8 mouse cellular contexts compared by ENCODE assay signal in genomic region chr13:55570286-55570973, GRCm38 (mm10). TPM values are rescaled to one million over a fixed set of nuclear protein-coding genes. Genes with fewer than 3 reads are reported as not detected.
A peak's percentile ranks its signal among the peaks of the same experiment; 100 is the strongest.
DNase-seq lines count a peak whose midpoint lies in the region; ATAC-seq lines count a peak whose summit lies in the region.

No protein-coding gene starts in this region.

- peak; percentile 64 for ATAC-seq in embryonic facial prominence, embryonic 14.5 days (ENCODE audit: low read depth)
- ATAC-seq in heart, embryonic 16.5 days (replicated peaks; ENCODE audit: extremely low read depth, insufficient read depth, low FRiP score), result peak; percentile 77
- ATAC-seq in megakaryocyte, adult 5-6 weeks (ENCODE audit: poor library complexity, severe bottlenecking), result peak; percentile 6; the same call in 1 of the 2 replicates
- peak; percentile 64 for ATAC-seq in stomach, embryonic 15.5 days (ENCODE audit: insufficient read depth, low FRiP score, low read depth)

- H3K9ac ChIP-seq in embryonic facial prominence, embryonic 14.5 days (ENCODE audit: low read depth, low read length), result peak overlapping the region; percentile 97
- peak overlapping the region; percentile 91 for H3K9ac ChIP-seq in heart, embryonic 16.5 days (ENCODE audit: low read length)
- peak overlapping the region; percentile 83 for H3K9ac ChIP-seq in stomach, embryonic 15.5 days

- peaks cover 10% of the 10 kb centered on the region; the same call in 1 of the 2 replicates for H3K36me3 ChIP-seq in embryonic facial prominence, embryonic 14.5 days (ENCODE audit: control insufficient read depth, insufficient read depth, low read length)
- no peaks in the 10 kb centered on the region; the same call in 1 of the 2 replicates for H3K36me3 ChIP-seq in heart, embryonic 16.5 days (ENCODE audit: control insufficient read depth, insufficient read depth)
- peaks cover 4% of the 10 kb centered on the region; the same call in 1 of the 2 replicates for H3K36me3 ChIP-seq in stomach, embryonic 15.5 days

- H3K4me2 ChIP-seq in embryonic facial prominence, embryonic 14.5 days (ENCODE audit: low read depth, low read length), result peak overlapping the region; percentile 95
- H3K4me2 ChIP-seq in heart, embryonic 16.5 days (ENCODE audit: low read depth, low read length), result peak overlapping the region; percentile 99
- H3K4me2 ChIP-seq in stomach, embryonic 15.5 days, result peak overlapping the region; percentile 90

- peak; percentile 94 for DNase-seq in heart, adult 11 months
- DNase-seq in heart, postnatal 25 days (ENCODE audit: low spot score), result no peak
- peak; percentile 49 for DNase-seq in adrenal gland, postnatal 25 days
- peak; percentile 60 for DNase-seq in embryonic facial prominence, embryonic 14.5 days (ENCODE audit: low spot score)
- peak; percentile 65 to 71 for DNase-seq in kidney, postnatal 4 days

- 0% methylated on average over 18 of the region's 47 CpGs for WGBS in embryonic facial prominence, embryonic 14.5 days
- under 1% methylated on average over 42 of the region's 47 CpGs for WGBS in heart, embryonic 16.5 days
- under 1% methylated on average over 46 of the region's 47 CpGs for WGBS in stomach, embryonic 15.5 days

- peak overlapping the region; percentile 92 for H3K27ac ChIP-seq in embryonic facial prominence, embryonic 14.5 days (replicated peaks; ENCODE audit: low read depth, low read length)
- H3K27ac ChIP-seq in heart, embryonic 16.5 days (ENCODE audit: low read length), result peak overlapping the region; percentile 73
- peak overlapping the region; percentile 89 for H3K27ac ChIP-seq in stomach, embryonic 15.5 days

- intact Hi-C loops in heart, postnatal 25 days (cut with DNase I), result loop anchor here (1.0 kb wide), 1 partner anchor 34 kb away; the partner anchor contains the start of gene Ddx41

- H3K9me3 ChIP-seq in embryonic facial prominence, embryonic 14.5 days (ENCODE audit: control insufficient read depth, low read length), result no peaks in the 10 kb centered on the region
- H3K9me3 ChIP-seq in heart, embryonic 16.5 days (replicated peaks; ENCODE audit: control insufficient read depth, low read length), result no peaks in the 10 kb centered on the region
- H3K9me3 ChIP-seq in stomach, embryonic 15.5 days, result no peaks in the 10 kb centered on the region

- H3K4me1 ChIP-seq in embryonic facial prominence, embryonic 14.5 days (ENCODE audit: control insufficient read depth, insufficient read depth, low read length), result peaks cover 6% of the 10 kb centered on the region
- H3K4me1 ChIP-seq in heart, embryonic 16.5 days (ENCODE audit: control insufficient read depth, insufficient read depth, low read length), result peaks cover 16% of the 10 kb centered on the region
- peaks cover 12% of the 10 kb centered on the region for H3K4me1 ChIP-seq in stomach, embryonic 15.5 days

- H3K4me3 ChIP-seq in embryonic facial prominence, embryonic 14.5 days (ENCODE audit: low read depth, low read length), result peak overlapping the region; percentile 95
- H3K4me3 ChIP-seq in heart, embryonic 16.5 days (ENCODE audit: low read length), result peak overlapping the region; percentile 77
- peak overlapping the region; percentile 96 for H3K4me3 ChIP-seq in stomach, embryonic 15.5 days (replicated peaks)

- no peaks in the 10 kb centered on the region for H3K27me3 ChIP-seq in embryonic facial prominence, embryonic 14.5 days (replicated peaks; ENCODE audit: control insufficient read depth, insufficient read depth, low read length)
- H3K27me3 ChIP-seq in heart, embryonic 16.5 days (ENCODE audit: control insufficient read depth, insufficient read depth, low read length), result no peaks in the 10 kb centered on the region
- H3K27me3 ChIP-seq in stomach, embryonic 15.5 days (replicated peaks), result no peaks in the 10 kb centered on the region

RNA-seq across cellular contexts. Expression of gene Fam193b, which starts 0.5 kb away (rescaled TPM):
- 10 to 100 TPM; 18.3 to 19.0 TPM for total RNA-seq in heart, postnatal 25 days (2021)
- 75.2 and 75.3 TPM in 2 replicates for total RNA-seq in adrenal gland, postnatal 25 days (2021)
- polyA plus RNA-seq in embryonic facial prominence, embryonic 14.5 days (2014; fragmentation: Nextera tagmentation; extraction: Ambion mirVana), result 30.5 and 32.1 TPM in 2 replicates
- 22.6 and 23.9 TPM in 2 replicates for polyA plus RNA-seq in heart, embryonic 16.5 days (2015; fragmentation: Nextera tagmentation; extraction: Ambion mirVana)
- 29.7 and 35.4 TPM in 2 replicates for total RNA-seq in megakaryocyte, adult 5-6 weeks (2015)
- 19.1 and 26.4 TPM in 2 replicates for total RNA-seq in megakaryocyte, adult 5-6 weeks (2017)
- 29.1 and 32.1 TPM in 2 replicates for polyA plus RNA-seq in stomach, embryonic 15.5 days (2015; fragmentation: Nextera tagmentation; extraction: Ambion mirVana)

RNA-seq across cellular contexts. Expression of gene Tmed9, which starts 3.1 kb away (rescaled TPM):
- 10 to 100 TPM; 86.3 to 94.2 TPM for total RNA-seq in heart, postnatal 25 days (2021)
- 144 and 170 TPM in 2 replicates for total RNA-seq in adrenal gland, postnatal 25 days (2021)
- 66.2 and 85.4 TPM in 2 replicates for polyA plus RNA-seq in embryonic facial prominence, embryonic 14.5 days (2014; fragmentation: Nextera tagmentation; extraction: Ambion mirVana)
- 99.9 and 110 TPM in 2 replicates for polyA plus RNA-seq in heart, embryonic 16.5 days (2015; fragmentation: Nextera tagmentation; extraction: Ambion mirVana)
- total RNA-seq in megakaryocyte, adult 5-6 weeks (2015), result 44.1 and 54.7 TPM in 2 replicates
- total RNA-seq in megakaryocyte, adult 5-6 weeks (2017), result 87.7 and 100 TPM in 2 replicates
- polyA plus RNA-seq in stomach, embryonic 15.5 days (2015; fragmentation: Nextera tagmentation; extraction: Ambion mirVana), result 150 and 156 TPM in 2 replicates

RNA-seq across cellular contexts. Expression of gene B4galt7, which starts 29.3 kb away (rescaled TPM):
- 10 to 100 TPM in 1 of 2 experiments, 1 to 10 TPM in 1; 9.6 to 10.4 TPM for total RNA-seq in heart, postnatal 25 days (2021)
- 16.4 and 19.7 TPM in 2 replicates for total RNA-seq in adrenal gland, postnatal 25 days (2021)
- polyA plus RNA-seq in embryonic facial prominence, embryonic 14.5 days (2014; fragmentation: Nextera tagmentation; extraction: Ambion mirVana), result 9.3 and 10.3 TPM in 2 replicates
- polyA plus RNA-seq in heart, embryonic 16.5 days (2015; fragmentation: Nextera tagmentation; extraction: Ambion mirVana), result 18.1 and 18.9 TPM in 2 replicates
- total RNA-seq in megakaryocyte, adult 5-6 weeks (2015), result 10.4 TPM in 2 replicates
- total RNA-seq in megakaryocyte, adult 5-6 weeks (2017), result 11.3 and 11.8 TPM in 2 replicates
- polyA plus RNA-seq in stomach, embryonic 15.5 days (2015; fragmentation: Nextera tagmentation; extraction: Ambion mirVana), result 24.6 and 26.3 TPM in 2 replicates

RNA-seq across cellular contexts. Expression of gene Ddx41, which starts 34.0 kb away (rescaled TPM):
- total RNA-seq in heart, postnatal 25 days (2021), result 10 to 100 TPM; 13.1 to 13.2 TPM
- 52.6 and 57.3 TPM in 2 replicates for total RNA-seq in adrenal gland, postnatal 25 days (2021)
- polyA plus RNA-seq in embryonic facial prominence, embryonic 14.5 days (2014; fragmentation: Nextera tagmentation; extraction: Ambion mirVana), result 56.6 and 69.5 TPM in 2 replicates
- 31.9 and 32.1 TPM in 2 replicates for polyA plus RNA-seq in heart, embryonic 16.5 days (2015; fragmentation: Nextera tagmentation; extraction: Ambion mirVana)
- total RNA-seq in megakaryocyte, adult 5-6 weeks (2015), result 16.2 and 20.9 TPM in 2 replicates
- 41.4 and 56.6 TPM in 2 replicates for total RNA-seq in megakaryocyte, adult 5-6 weeks (2017)
- 52.7 and 54.5 TPM in 2 replicates for polyA plus RNA-seq in stomach, embryonic 15.5 days (2015; fragmentation: Nextera tagmentation; extraction: Ambion mirVana)

RNA-seq across cellular contexts. Expression of gene Dok3, which starts 41.3 kb away (rescaled TPM):
- total RNA-seq in heart, postnatal 25 days (2021), result 1 to 10 TPM; 2.2 to 2.3 TPM
- total RNA-seq in adrenal gland, postnatal 25 days (2021), result 3.4 and 4.4 TPM in 2 replicates
- polyA plus RNA-seq in embryonic facial prominence, embryonic 14.5 days (2014; fragmentation: Nextera tagmentation; extraction: Ambion mirVana), result 2.5 and 3.8 TPM in 2 replicates
- 1.9 and 2.2 TPM in 2 replicates for polyA plus RNA-seq in heart, embryonic 16.5 days (2015; fragmentation: Nextera tagmentation; extraction: Ambion mirVana)
- 73.6 and 80.6 TPM in 2 replicates for total RNA-seq in megakaryocyte, adult 5-6 weeks (2015)
- 81.2 and 88.6 TPM in 2 replicates for total RNA-seq in megakaryocyte, adult 5-6 weeks (2017)
- polyA plus RNA-seq in stomach, embryonic 15.5 days (2015; fragmentation: Nextera tagmentation; extraction: Ambion mirVana), result 4.3 and 5.3 TPM in 2 replicates

Comparison
In these comparisons a context has a peak if more than half of its experiments do, and no peak if none do; other contexts are left out.
1. ATAC-seq: peak in every context shown above with its lines; median percentile 77 in heart, embryonic 16.5 days; 64 in embryonic facial prominence, embryonic 14.5 days; 64 in stomach, embryonic 15.5 days; 6 in megakaryocyte, adult 5-6 weeks.